Mouse (Mus musculus): ENCODE data around the gene Med24.
"Not testable (repeated sequence)": the region's sequence is repeated elsewhere in the genome, so short reads cannot be mapped to it uniquely, and the experiment has no call there.

The Med24 gene

DNA sequence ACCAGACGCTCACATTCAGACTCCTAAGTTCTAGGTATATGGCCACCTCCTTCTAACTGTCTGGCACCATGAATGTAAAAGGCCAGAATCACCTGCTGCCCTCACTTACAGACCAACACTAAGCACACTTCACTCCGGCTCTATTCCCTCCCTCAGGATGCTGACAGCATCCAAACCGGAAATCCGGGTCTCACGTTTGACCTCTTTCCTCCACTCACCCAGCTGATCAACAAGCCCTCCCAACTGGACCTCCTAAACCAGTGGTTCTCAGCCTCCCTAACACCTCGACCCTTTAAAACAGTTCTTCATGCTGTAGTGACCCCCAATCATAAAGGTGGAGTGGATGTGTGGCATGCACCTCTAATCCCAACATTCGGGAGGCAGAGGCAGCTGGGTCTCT is 6.1 kb downstream of the Med24 start:
- in situ Hi-C loops (cut with MboI, MseI) = no loop called here

DNA sequence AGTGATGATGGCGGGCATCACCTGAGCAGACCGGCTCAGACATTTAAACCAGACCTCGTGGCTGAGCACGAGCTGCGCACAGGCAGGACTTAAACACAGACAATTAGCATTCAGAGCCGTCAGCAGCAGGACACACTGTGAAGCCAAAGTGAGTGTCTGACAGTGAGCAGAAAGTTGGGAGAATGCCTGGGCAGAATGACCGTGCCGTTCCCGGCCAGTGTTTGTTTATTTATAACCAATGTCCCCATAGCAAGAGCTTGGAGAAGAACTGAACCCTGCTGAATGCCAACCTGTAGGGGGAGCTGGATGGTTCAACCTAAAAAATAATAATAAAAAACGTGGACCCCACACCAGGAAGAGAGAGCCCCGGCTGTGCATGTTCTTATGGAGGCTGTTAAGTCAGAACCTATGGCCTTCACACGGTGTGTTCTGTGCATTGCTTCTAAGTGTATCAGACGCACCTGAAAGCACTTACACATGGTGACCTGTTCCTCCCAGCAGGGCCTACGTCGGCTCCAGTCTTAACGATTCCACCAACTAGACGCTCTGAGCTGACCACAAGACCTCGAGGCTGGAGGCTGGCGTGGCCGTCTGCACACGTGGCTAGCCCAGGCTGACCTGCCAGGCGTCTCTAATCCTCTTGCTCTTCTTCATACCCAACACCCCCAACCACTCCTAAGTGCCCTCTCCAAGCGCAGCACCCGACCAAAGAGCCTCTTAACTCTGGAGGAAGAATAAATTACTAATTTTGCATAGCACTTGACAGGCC is 7.6 kb downstream of the Med24 start:
- in situ Hi-C loops (cut with MboI, MseI) = no loop called here

DNA sequence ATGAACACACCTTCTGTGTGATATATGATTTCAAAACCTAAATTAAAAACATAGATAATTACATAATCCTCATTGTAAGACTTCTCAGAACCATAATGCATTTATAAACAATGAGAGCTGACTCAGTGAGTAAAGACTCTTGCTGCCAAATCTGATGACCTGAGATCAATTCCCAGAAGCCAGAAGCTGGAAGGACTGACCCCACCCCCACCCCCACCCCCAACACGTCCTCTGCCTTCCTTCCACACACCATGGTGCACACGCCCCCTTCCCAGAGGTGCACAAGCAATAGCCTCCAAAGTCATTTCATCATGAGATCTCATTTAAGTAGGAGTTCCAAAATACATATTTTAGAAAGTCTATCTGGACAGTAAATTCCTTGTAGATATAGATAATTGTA is 8.5 kb downstream of the Med24 start:
- in situ Hi-C loops (cut with MboI, MseI) = no loop called here

- in situ Hi-C loops (cut with MboI, MseI) = loop anchor here (5.0 kb wide), 1 partner anchor 69 kb away; no protein-coding TSS in a partner anchor
These were observed 11.3 kb downstream of the Med24 start for GRCm38 (mm10) chr11:98717904-98718303.

DNA sequence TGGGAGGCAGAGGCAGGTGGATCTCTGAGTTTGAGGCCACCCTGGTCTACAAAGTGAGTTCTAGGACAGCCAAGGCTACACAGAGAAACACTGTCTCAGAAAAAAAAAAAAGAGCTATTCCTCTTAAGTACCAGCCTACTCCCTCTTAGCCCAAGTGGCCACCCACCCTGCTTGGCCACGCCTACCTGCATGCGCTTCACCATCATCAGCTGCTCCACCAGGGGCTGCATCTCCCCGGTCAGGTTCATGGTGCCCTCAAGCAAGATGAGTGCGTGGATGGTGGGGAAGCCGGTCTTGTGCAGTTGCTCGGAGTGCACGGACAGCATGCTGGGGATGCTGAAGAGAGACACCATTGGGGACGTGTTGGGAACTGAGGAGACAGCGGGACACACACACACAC is 13.3 kb downstream of the Med24 start:
- in situ Hi-C loops (cut with MboI, MseI) = loop anchor here (5.0 kb wide), 1 partner anchor 71 kb away; no protein-coding TSS in a partner anchor

GRCm38 (mm10) chr11:98713703-98714102 is 15.5 kb downstream of the Med24 start:
- in situ Hi-C loops (cut with MboI, MseI) = no loop called here

- in situ Hi-C loops (cut with MboI, MseI) = not testable (repeated sequence)
These were observed 17.2 kb downstream of the Med24 start for GRCm38 (mm10) chr11:98712009-98712408.

DNA sequence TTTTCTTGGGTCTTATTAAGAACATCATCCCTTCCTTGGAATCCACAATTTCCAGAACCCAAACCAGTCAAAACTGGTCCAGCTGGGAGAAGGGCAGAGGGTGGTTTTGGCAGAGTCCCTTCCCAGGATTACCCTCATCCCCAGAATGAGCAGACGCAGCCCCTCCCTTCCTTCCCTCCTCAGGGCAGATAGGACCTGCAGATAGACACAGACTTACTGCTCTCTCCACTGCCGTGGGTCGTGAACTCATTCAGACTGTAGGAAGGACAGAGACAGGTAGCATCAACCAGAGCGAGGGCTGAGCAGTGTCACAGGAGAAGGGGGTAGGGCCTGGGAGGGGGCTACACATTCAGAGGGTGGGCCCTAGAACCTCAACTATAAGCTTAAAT is 18.2 kb downstream of the Med24 start:
- in situ Hi-C loops (cut with MboI, MseI) = no loop called here

DNA sequence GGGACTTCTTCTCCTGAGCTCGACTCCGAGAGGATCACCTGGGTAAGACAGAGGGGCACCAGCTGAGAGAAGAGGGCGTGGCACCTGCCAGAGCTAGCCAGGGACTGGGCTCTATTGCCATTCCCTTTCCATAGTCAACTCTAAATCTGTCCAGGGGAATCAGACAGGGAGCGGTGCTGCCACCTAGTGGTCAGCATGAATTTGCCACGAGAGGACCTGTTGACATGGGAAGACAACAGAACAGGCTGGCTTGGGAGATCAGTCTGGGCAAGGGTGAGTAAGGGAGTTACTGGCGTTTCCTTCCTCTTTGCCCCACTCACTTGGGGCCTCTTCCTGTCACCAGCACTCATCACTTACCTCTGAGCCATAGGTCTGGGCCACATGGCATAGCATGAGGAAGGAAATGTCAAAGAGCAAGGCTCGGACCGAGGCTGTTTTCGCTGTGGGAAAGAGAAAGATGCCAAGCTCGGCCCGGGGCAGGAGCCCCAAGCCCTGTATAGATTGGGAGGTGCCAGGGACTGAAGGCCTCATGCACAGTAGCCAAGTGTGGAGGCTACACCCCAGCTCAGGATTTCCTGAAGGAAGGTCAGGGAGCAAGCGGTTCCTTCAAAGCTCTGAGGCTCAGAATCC is 18.7 kb downstream of the Med24 start:
- in situ Hi-C loops (cut with MboI, MseI) = no loop called here

GRCm38 (mm10) chr11:98709001-98709741 is 20.1 kb downstream of the Med24 start:
- in situ Hi-C loops (cut with MboI, MseI) = no loop called here

- in situ Hi-C loops (cut with MboI, MseI) = no loop called here
These were observed 20.8 kb downstream of the Med24 start for GRCm38 (mm10) chr11:98708282-98708956.

- in situ Hi-C loops (cut with MboI, MseI) = no loop called here
These were observed 21.6 kb downstream of the Med24 start for GRCm38 (mm10) chr11:98707401-98708281.

DNA sequence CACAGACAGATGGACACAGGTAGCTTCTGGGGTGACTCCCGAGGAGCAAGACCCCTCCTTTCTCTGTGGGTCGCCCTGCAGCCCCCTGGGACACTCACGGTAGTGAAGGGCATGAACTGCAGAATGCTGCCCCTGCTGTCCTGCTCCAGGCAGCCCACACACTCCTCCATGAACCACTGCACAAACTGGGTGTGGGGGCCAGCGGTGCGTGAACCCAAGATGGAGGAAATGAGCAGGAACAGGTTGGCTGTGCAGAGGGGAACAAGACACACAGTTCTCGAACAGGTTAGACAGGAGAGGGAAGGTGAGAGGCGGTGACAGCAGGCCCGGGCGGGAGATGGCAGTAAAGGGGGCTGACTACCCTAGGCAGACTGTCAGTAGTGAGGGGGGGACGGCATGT is 24.2 kb downstream of the Med24 start:
- in situ Hi-C loops (cut with MboI, MseI) = no loop called here

- in situ Hi-C loops (cut with MboI, MseI) = loop anchor here (5.0 kb wide), 1 partner anchor 60 kb away; no protein-coding TSS in a partner anchor
These were observed 26.9 kb downstream of the Med24 start for GRCm38 (mm10) chr11:98702323-98702722.

GRCm38 (mm10) chr11:98701213-98701670 is 28.0 kb downstream of the Med24 start, which contains the start of gene Csf3:
Gene Csf3 (plus strand): TSS chr11:98701263.
- in situ Hi-C loops (cut with MboI, MseI) = loop anchor here (5.0 kb wide), 1 partner anchor 61 kb away; no protein-coding TSS in a partner anchor

DNA sequence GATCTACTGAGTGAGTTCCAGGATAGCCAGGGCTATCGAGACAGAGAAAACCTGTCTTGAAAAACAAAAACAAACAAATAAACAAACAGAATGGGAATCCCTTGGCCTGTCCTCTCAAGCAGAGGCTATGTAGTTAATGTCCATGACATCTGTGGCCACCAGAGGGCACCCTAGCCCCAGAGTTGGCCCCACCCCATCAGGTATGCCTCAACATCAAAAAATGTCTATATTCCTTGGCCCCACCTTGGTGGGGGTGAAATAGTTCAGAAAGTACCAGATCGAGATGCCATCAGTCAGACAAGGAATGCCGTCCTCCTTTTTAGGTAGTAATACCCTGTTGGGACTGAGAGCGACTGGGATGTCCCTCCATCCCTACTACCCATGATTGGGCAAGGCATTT is 29.3 kb downstream of the Med24 start:
- in situ Hi-C loops (cut with MboI, MseI) = loop anchor here (5.0 to 10.0 kb wide), 2 partner anchors 62 to 65 kb away; no protein-coding TSS in a partner anchor

GRCm38 (mm10) chr11:98698849-98699640 is 30.2 kb downstream of the Med24 start:
- in situ Hi-C loops (cut with MboI, MseI) = loop anchor here (10.0 kb wide), 1 partner anchor 64 kb away; no protein-coding TSS in a partner anchor

GRCm38 (mm10) chr11:98697225-98697624 is 32.0 kb downstream of the Med24 start:
- in situ Hi-C loops (cut with MboI, MseI) = loop anchor here (10.0 kb wide), 1 partner anchor 62 kb away; no protein-coding TSS in a partner anchor

- in situ Hi-C loops (cut with MboI, MseI) = loop anchor here (10.0 kb wide), 1 partner anchor 62 kb away; no protein-coding TSS in a partner anchor
These were observed 32.6 kb downstream of the Med24 start for GRCm38 (mm10) chr11:98696454-98697216.
